Mouse (Mus musculus) heart, postnatal 0 days (tissue): Measurements from ENCODE around the gene Mphosph8.

ENCODE experiments used
- CTCF ChIP-seq: IDR thresholded peaks from 2 replicates; pipeline ENCODE4 v1.5.1; 2016; ENCODE audit warnings: antibody characterized with exemption, control low read depth, low read depth
- EP300 ChIP-seq: IDR thresholded peaks from 2 replicates; pipeline ENCODE4 v1.6.1; 2016; ENCODE audit warnings: antibody characterized with exemption, low read depth

GRCm38 (mm10) chr14:56628336-56628735 is 39.7 kb upstream of the Mphosph8 start:
- TF ChIP-seq CTCF (no peak), EP300 (no peak)
